Mouse (Mus musculus) cerebellum, postnatal 36 days (tissue): ENCODE results near the gene Ephb1.

Source experiments
- DNase-seq, 2 experiments: peaks; one replicate each; pipeline ENCODE4 v3.0.0; 2021 to 2022; ENCODE audit warnings: mixed read lengths in 2 of 2

Ephb1 gene

GRCm38 (mm10) chr9:102354561-102354973 lies at the start of gene Ephb1:
Gene Ephb1 (minus strand): TSS chr9:102354693.
- peak; percentile 88 to 90 for DNase-seq

- DNase-seq = peak; percentile 64 to 71
Observed at GRCm38 (mm10) chr9:102403086-102404021, 48.9 kb upstream of the Ephb1 start.

GRCm38 (mm10) chr9:102402671-102403070 lies 48.2 kb upstream of the Ephb1 start:
- no peak for DNase-seq

GRCm38 (mm10) chr9:102388266-102388665 lies 33.8 kb upstream of the Ephb1 start:
- DNase-seq = no peak

GRCm38 (mm10) chr9:102386816-102387215 lies 32.3 kb upstream of the Ephb1 start:
- DNase-seq = no peak

- no peak for DNase-seq
Observed at GRCm38 (mm10) chr9:102380235-102380634, 25.7 kb upstream of the Ephb1 start.

GRCm38 (mm10) chr9:102374661-102375060 lies 20.2 kb upstream of the Ephb1 start:
- DNase-seq = no peak

GRCm38 (mm10) chr9:102373886-102374285 lies 19.4 kb upstream of the Ephb1 start:
- DNase-seq = no peak

- DNase-seq = no peak
Observed at GRCm38 (mm10) chr9:102371936-102372335, 17.4 kb upstream of the Ephb1 start.

- no peak for DNase-seq
Observed at GRCm38 (mm10) chr9:102371036-102371770, 16.7 kb upstream of the Ephb1 start.

- no peak for DNase-seq
Observed at GRCm38 (mm10) chr9:102370141-102370540, 15.6 kb upstream of the Ephb1 start.

- DNase-seq = no peak
Observed at GRCm38 (mm10) chr9:102369141-102369540, 14.6 kb upstream of the Ephb1 start.

- no peak for DNase-seq
Observed at GRCm38 (mm10) chr9:102367796-102368195, 13.3 kb upstream of the Ephb1 start.

GRCm38 (mm10) chr9:102365536-102365935 lies 11.0 kb upstream of the Ephb1 start:
- DNase-seq = no peak

GRCm38 (mm10) chr9:102359311-102359710 lies 4.8 kb upstream of the Ephb1 start:
- no peak for DNase-seq

- DNase-seq = no peak
Observed at GRCm38 (mm10) chr9:102358711-102359110, 4.2 kb upstream of the Ephb1 start.

- DNase-seq = no peak
Observed at GRCm38 (mm10) chr9:102358011-102358410, 3.5 kb upstream of the Ephb1 start.

- DNase-seq = no peak
Observed at GRCm38 (mm10) chr9:102356516-102356915, 2.0 kb upstream of the Ephb1 start.

- DNase-seq = no peak
Observed at GRCm38 (mm10) chr9:102355726-102356125, 1.2 kb upstream of the Ephb1 start.

- peak; percentile 52 to 66 for DNase-seq
Observed at GRCm38 (mm10) chr9:102353636-102354491, 629 bp downstream of the Ephb1 start.

- peak in 1 of 2 experiments; percentile 41 for DNase-seq
Observed at GRCm38 (mm10) chr9:102353056-102353635, 1.3 kb downstream of the Ephb1 start.
